Mouse (Mus musculus): Measurements from ENCODE around the gene Olfr1410. TPM values are rescaled to one million over a fixed set of nuclear protein-coding genes. Genes with fewer than 3 reads are reported as not detected.
A peak's percentile ranks its signal among the peaks of the same experiment; 100 is the strongest.

Olfr1410 gene
- polyA plus RNA-seq, 1 experiment: not detected

- H3K4me3 ChIP-seq (ENCODE audit: low read depth, low read length): no peak overlapping the region
- no peaks in the 10 kb centered on the region for H3K27me3 ChIP-seq (ENCODE audit: control insufficient read depth, insufficient read depth, low read length, poor library complexity, severe bottlenecking)
- no peak overlapping the region for H3K9ac ChIP-seq (ENCODE audit: low read depth, poor library complexity, severe bottlenecking)
- H3K9me3 ChIP-seq (replicated peaks; ENCODE audit: control insufficient read depth, insufficient read depth, low read length, poor library complexity, severe bottlenecking): no peaks in the 10 kb centered on the region
- TF ChIP-seq POLR2A (IDR thresholded peaks at IDR 0.05; ENCODE audit: insufficient read depth, low read length) (no peak), EP300 (IDR thresholded peaks at IDR 0.05; ENCODE audit: insufficient read depth, low read depth, low read length) (no peak), CTCF (IDR thresholded peaks at IDR 0.05; ENCODE audit: low read depth, low read length) (peak; percentile 87)
- H3K27ac ChIP-seq (ENCODE audit: insufficient read depth, low read length): no peak overlapping the region
- H3K36me3 ChIP-seq (ENCODE audit: control insufficient read depth, insufficient read depth, low read length, poor library complexity, severe bottlenecking): no peaks in the 10 kb centered on the region
- H3K4me1 ChIP-seq (ENCODE audit: control insufficient read depth, insufficient read depth, low read length): no peaks in the 10 kb centered on the region
Measured at GRCm38 (mm10) chr1:92647752-92648151, 42.2 kb downstream of the Olfr1410 start.

- Histone ChIP-seq H3K9me3 (replicated peaks; ENCODE audit: control insufficient read depth, insufficient read depth, low read length, poor library complexity, severe bottlenecking) (no peaks in the 10 kb centered on the region), H3K4me3 (ENCODE audit: low read depth, low read length) (no peak overlapping the region), H3K9ac (ENCODE audit: low read depth, poor library complexity, severe bottlenecking) (no peak overlapping the region), H3K27ac (ENCODE audit: insufficient read depth, low read length) (no peak overlapping the region), H3K36me3 (ENCODE audit: control insufficient read depth, insufficient read depth, low read length, poor library complexity, severe bottlenecking) (no peaks in the 10 kb centered on the region), H3K4me1 (ENCODE audit: control insufficient read depth, insufficient read depth, low read length) (no peaks in the 10 kb centered on the region), H3K27me3 (ENCODE audit: control insufficient read depth, insufficient read depth, low read length, poor library complexity, severe bottlenecking) (no peaks in the 10 kb centered on the region)
- TF ChIP-seq EP300 (IDR thresholded peaks at IDR 0.05; ENCODE audit: insufficient read depth, low read depth, low read length): no peak
- no peak for TF ChIP-seq CTCF (IDR thresholded peaks at IDR 0.05; ENCODE audit: low read depth, low read length)
- no peak for TF ChIP-seq POLR2A (IDR thresholded peaks at IDR 0.05; ENCODE audit: insufficient read depth, low read length)
Measured at GRCm38 (mm10) chr1:92648197-92648596, 42.6 kb downstream of the Olfr1410 start.

- H3K4me3 ChIP-seq (ENCODE audit: low read depth, low read length): no peak within 1 kb of the TSS
- TF ChIP-seq CTCF (IDR thresholded peaks at IDR 0.05; ENCODE audit: low read depth, low read length) (peak; percentile 90), POLR2A (IDR thresholded peaks at IDR 0.05; ENCODE audit: insufficient read depth, low read length) (no peak), EP300 (IDR thresholded peaks at IDR 0.05; ENCODE audit: insufficient read depth, low read depth, low read length) (no peak)
- H3K9me3 ChIP-seq (replicated peaks; ENCODE audit: control insufficient read depth, insufficient read depth, low read length, poor library complexity, severe bottlenecking): no peaks in the 10 kb centered on the region
- H3K9ac ChIP-seq (ENCODE audit: low read depth, poor library complexity, severe bottlenecking): no peak within 1 kb of the TSS
- H3K27me3 ChIP-seq (ENCODE audit: control insufficient read depth, insufficient read depth, low read length, poor library complexity, severe bottlenecking): no peaks in the 10 kb centered on the region
- no peak within 1 kb of the TSS for H3K27ac ChIP-seq (ENCODE audit: insufficient read depth, low read length)
- no peaks in the 10 kb centered on the region for H3K4me1 ChIP-seq (ENCODE audit: control insufficient read depth, insufficient read depth, low read length)
- no peaks in the 10 kb centered on the region for H3K36me3 ChIP-seq (ENCODE audit: control insufficient read depth, insufficient read depth, low read length, poor library complexity, severe bottlenecking)
Measured at GRCm38 (mm10) chr1:92648673-92649072, 43.1 kb downstream of the Olfr1410 start, which contains the start of gene Otos. Otos (minus strand) TSS chr1:92648841.

- H3K4me3 ChIP-seq (ENCODE audit: low read depth, low read length): no peak overlapping the region
- TF ChIP-seq EP300 (IDR thresholded peaks at IDR 0.05; ENCODE audit: insufficient read depth, low read depth, low read length): no peak
- no peak for TF ChIP-seq POLR2A (IDR thresholded peaks at IDR 0.05; ENCODE audit: insufficient read depth, low read length)
- no peak for TF ChIP-seq CTCF (IDR thresholded peaks at IDR 0.05; ENCODE audit: low read depth, low read length)
- no peaks in the 10 kb centered on the region for H3K9me3 ChIP-seq (replicated peaks; ENCODE audit: control insufficient read depth, insufficient read depth, low read length, poor library complexity, severe bottlenecking)
- H3K9ac ChIP-seq (ENCODE audit: low read depth, poor library complexity, severe bottlenecking): no peak overlapping the region
- no peaks in the 10 kb centered on the region for H3K36me3 ChIP-seq (ENCODE audit: control insufficient read depth, insufficient read depth, low read length, poor library complexity, severe bottlenecking)
- H3K27me3 ChIP-seq (ENCODE audit: control insufficient read depth, insufficient read depth, low read length, poor library complexity, severe bottlenecking): no peaks in the 10 kb centered on the region
- no peak overlapping the region for H3K27ac ChIP-seq (ENCODE audit: insufficient read depth, low read length)
- no peaks in the 10 kb centered on the region for H3K4me1 ChIP-seq (ENCODE audit: control insufficient read depth, insufficient read depth, low read length)
Measured at GRCm38 (mm10) chr1:92651467-92651866, 45.9 kb downstream of the Olfr1410 start.

- H3K4me3 ChIP-seq (ENCODE audit: low read depth, low read length): no peak overlapping the region
- H3K9me3 ChIP-seq (replicated peaks; ENCODE audit: control insufficient read depth, insufficient read depth, low read length, poor library complexity, severe bottlenecking): no peaks in the 10 kb centered on the region
- H3K27me3 ChIP-seq (ENCODE audit: control insufficient read depth, insufficient read depth, low read length, poor library complexity, severe bottlenecking): no peaks in the 10 kb centered on the region
- H3K9ac ChIP-seq (ENCODE audit: low read depth, poor library complexity, severe bottlenecking): no peak overlapping the region
- TF ChIP-seq EP300 (IDR thresholded peaks at IDR 0.05; ENCODE audit: insufficient read depth, low read depth, low read length) (no peak), CTCF (IDR thresholded peaks at IDR 0.05; ENCODE audit: low read depth, low read length) (no peak), POLR2A (IDR thresholded peaks at IDR 0.05; ENCODE audit: insufficient read depth, low read length) (no peak)
- H3K36me3 ChIP-seq (ENCODE audit: control insufficient read depth, insufficient read depth, low read length, poor library complexity, severe bottlenecking): no peaks in the 10 kb centered on the region
- no peaks in the 10 kb centered on the region for H3K4me1 ChIP-seq (ENCODE audit: control insufficient read depth, insufficient read depth, low read length)
- H3K27ac ChIP-seq (ENCODE audit: insufficient read depth, low read length): no peak overlapping the region
Measured at GRCm38 (mm10) chr1:92653179-92653578, 47.6 kb downstream of the Olfr1410 start.

GRCm38 (mm10) chr1:92654676-92655075 is 49.1 kb downstream of the Olfr1410 start:
- no peaks in the 10 kb centered on the region for H3K9me3 ChIP-seq (replicated peaks; ENCODE audit: control insufficient read depth, insufficient read depth, low read length, poor library complexity, severe bottlenecking)
- no peak overlapping the region for H3K4me3 ChIP-seq (ENCODE audit: low read depth, low read length)
- H3K27me3 ChIP-seq (ENCODE audit: control insufficient read depth, insufficient read depth, low read length, poor library complexity, severe bottlenecking): no peaks in the 10 kb centered on the region
- H3K27ac ChIP-seq (ENCODE audit: insufficient read depth, low read length): no peak overlapping the region
- TF ChIP-seq EP300 (IDR thresholded peaks at IDR 0.05; ENCODE audit: insufficient read depth, low read depth, low read length) (no peak), POLR2A (IDR thresholded peaks at IDR 0.05; ENCODE audit: insufficient read depth, low read length) (no peak), CTCF (IDR thresholded peaks at IDR 0.05; ENCODE audit: low read depth, low read length) (no peak)
- no peaks in the 10 kb centered on the region for H3K36me3 ChIP-seq (ENCODE audit: control insufficient read depth, insufficient read depth, low read length, poor library complexity, severe bottlenecking)
- no peak overlapping the region for H3K9ac ChIP-seq (ENCODE audit: low read depth, poor library complexity, severe bottlenecking)
- H3K4me1 ChIP-seq (ENCODE audit: control insufficient read depth, insufficient read depth, low read length): no peaks in the 10 kb centered on the region

All from ES-Bruce4 (cell line).